Mouse (Mus musculus): Measurements from ENCODE around the gene Aebp2. TPM values are rescaled to one million over a fixed set of nuclear protein-coding genes. Genes with fewer than 3 reads are reported as not detected.
"Not testable (repeated sequence)": the region's sequence is repeated elsewhere in the genome, so short reads cannot be mapped to it uniquely, and the experiment has no call there.

Aebp2 gene
- 10 to 100 TPM; 25.3 to 29.4 TPM for total RNA-seq (2021)
- long read RNA-seq, experiment 1, partial matches to known transcripts: 0 of 11 reads
- long read RNA-seq, experiment 1, other reads (novel, unspliced or antisense): 11 of 11 reads
- long read RNA-seq, experiment 2, partial matches to known transcripts: 1 of 15 reads
- long read RNA-seq, experiment 2, other reads (novel, unspliced or antisense): 10 of 15 reads

DNA sequence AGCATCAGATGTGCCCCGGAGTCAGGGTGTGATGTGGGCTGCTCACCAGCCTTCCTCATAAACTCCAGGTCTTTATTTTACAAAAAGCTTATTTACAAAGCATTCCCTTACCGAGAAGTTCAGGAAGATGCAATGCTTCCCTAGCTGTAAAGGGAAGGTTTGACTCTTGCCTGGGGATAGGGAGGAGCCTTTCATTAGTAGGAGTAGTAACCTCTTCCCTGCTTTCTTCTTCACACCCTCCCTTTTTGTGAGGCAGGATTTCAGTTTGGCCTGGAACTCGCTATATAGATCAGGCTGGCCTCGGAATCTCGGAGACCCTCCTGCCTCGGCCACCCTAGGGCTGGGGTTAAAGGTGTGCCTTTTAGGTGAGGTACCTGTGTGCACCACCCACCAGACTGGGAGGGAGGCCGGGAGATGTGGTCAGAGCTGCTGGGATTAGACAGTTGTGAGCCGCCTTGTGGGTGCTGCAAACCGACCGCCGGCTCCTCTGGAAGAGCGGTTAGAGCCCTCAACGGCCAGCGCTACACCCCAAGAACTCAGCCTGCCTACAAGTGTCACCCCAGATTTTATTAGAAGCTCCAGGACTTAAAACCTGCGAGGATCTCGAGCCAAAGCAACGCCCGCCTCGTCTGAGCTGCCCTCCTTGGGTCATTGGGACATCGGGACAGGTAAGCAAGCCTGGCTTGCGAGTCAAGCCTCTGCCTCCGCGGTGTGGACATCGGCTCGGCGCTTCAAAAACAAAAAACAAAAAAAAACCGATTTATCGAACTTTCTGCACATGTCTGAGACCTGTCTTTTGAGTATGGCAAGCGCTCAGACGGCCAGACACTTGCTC, at the start of gene Aebp2:
Gene Aebp2, plus strand, starts transcription at position 273 of the 835 bp plus-strand sequence.
- intact Hi-C loops (cut with DNase I): no loop called here
- no peak for DNase-seq

GRCm38 (mm10) chr6:140574943-140575342, 47.5 kb upstream of the Aebp2 start:
- DNase-seq: no peak
- intact Hi-C loops (cut with DNase I): no loop called here

GRCm38 (mm10) chr6:140576133-140576532, 46.3 kb upstream of the Aebp2 start:
- no peak for DNase-seq
- intact Hi-C loops (cut with DNase I): no loop called here

DNA sequence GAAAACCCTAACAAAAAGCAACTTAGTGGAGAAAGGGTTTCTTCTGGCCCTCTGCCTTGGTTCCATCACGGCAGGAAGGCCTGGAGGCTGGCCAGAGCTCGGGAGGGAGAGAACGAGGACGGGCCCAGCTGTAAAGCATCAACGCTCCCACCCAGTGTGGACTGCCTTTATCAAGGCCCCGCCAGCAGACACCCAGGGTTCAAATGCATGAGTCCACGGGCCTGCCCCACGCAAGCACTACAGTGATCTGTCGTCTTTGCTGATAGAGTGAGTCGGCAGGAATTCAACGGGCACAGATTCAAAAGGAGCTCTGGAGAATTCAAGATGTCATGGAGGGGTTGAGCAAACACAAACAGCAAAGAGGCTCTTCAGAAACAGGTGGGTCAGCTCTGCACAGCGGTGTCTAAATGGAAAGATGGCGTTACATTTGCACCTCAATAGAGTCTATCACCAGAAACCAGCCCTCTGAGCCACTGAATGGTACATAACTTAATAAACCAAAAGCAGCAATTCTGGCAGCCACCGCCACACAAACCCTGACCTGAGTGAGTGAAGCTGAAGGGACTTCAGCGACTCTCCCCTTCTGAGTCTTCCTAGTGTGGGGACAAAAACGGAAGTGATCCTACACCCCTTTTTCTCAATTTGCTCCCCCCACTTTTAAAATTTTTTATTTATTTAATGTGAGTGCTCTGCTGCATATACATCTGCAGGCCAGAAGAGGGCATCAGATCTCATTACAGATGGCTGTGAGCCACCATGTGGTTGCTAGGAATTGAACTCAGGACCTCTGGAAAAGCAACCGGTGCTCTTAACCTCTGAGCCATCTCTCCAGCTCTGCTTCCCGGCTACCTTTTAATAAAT, 45.3 kb upstream of the Aebp2 start:
- intact Hi-C loops (cut with DNase I): no loop called here
- no peak for DNase-seq

DNA sequence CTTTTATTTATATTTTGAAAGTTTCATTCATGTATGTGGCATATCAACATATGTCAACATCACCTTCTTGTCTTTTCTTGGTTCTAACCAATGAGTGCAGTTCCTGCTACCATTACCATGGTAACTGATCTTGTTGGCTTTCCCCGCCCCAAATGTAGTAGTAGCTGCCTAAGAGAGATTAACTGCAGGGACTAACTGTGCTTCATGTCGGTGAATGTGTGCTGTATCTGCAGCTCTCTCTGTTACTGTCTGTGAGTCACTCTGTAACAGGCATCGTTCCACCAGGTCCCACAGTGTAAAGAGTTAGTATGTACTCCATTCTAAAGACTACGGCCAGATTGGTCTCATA, 44.7 kb upstream of the Aebp2 start:
- DNase-seq: no peak
- intact Hi-C loops (cut with DNase I): no loop called here

- intact Hi-C loops (cut with DNase I); DNase-seq: not testable (repeated sequence)
Observed at GRCm38 (mm10) chr6:140578985-140579384, 43.5 kb upstream of the Aebp2 start.

GRCm38 (mm10) chr6:140580170-140580569, 42.3 kb upstream of the Aebp2 start:
- intact Hi-C loops (cut with DNase I): no loop called here
- no peak for DNase-seq

- DNase-seq: no peak
- intact Hi-C loops (cut with DNase I): no loop called here
Observed at GRCm38 (mm10) chr6:140586714-140587259, 35.7 kb upstream of the Aebp2 start.

DNA sequence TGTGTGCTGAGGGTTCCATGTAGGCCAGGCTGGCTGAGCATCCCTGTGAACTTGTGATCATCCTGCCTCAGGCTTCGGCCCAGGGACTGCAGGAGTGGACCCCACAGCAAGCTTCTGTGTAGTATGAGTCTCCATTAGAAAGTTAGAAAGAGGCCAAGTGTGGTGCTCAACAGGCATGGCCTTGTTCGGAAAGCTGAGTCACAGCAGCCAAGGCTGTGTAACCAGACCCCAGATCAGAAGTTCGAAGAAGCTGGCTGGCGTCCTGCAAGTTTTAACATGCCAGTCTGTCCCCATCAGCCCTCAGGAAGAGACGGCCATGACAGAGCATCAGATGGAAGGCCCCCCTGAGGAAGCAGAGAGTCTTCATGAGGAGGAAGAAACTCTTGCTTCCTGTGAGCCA, 31.1 kb upstream of the Aebp2 start:
- intact Hi-C loops (cut with DNase I): no loop called here
- peak in 1 of 2 experiments; percentile 15 for DNase-seq

DNA sequence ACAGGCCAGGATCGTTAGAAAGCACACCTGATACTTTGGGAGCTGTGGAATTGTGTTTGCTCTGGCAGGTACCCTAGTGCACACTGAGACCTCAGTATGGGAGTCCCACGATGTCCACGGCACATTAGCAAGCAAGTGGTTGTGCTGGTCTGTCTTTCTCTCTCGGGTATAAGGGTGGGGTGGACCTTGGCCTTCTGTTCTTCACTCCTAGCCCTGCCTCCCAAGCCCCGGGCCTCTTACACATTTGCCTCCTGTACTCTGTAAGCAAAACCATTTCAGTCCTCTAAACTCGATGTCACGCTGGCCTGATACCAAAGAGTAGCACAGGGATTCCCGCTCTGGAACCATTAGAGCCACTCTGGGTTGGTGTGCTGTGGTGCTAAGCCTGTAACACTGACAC, 29.8 kb upstream of the Aebp2 start:
- DNase-seq: no peak
- intact Hi-C loops (cut with DNase I): no loop called here

- DNase-seq: peak; percentile 54 to 69
- intact Hi-C loops (cut with DNase I): no loop called here
Observed at GRCm38 (mm10) chr6:140593420-140594170, 28.9 kb upstream of the Aebp2 start.

- intact Hi-C loops (cut with DNase I): not testable (repeated sequence)
Observed at GRCm38 (mm10) chr6:140595551-140595950, 26.9 kb upstream of the Aebp2 start.

DNA sequence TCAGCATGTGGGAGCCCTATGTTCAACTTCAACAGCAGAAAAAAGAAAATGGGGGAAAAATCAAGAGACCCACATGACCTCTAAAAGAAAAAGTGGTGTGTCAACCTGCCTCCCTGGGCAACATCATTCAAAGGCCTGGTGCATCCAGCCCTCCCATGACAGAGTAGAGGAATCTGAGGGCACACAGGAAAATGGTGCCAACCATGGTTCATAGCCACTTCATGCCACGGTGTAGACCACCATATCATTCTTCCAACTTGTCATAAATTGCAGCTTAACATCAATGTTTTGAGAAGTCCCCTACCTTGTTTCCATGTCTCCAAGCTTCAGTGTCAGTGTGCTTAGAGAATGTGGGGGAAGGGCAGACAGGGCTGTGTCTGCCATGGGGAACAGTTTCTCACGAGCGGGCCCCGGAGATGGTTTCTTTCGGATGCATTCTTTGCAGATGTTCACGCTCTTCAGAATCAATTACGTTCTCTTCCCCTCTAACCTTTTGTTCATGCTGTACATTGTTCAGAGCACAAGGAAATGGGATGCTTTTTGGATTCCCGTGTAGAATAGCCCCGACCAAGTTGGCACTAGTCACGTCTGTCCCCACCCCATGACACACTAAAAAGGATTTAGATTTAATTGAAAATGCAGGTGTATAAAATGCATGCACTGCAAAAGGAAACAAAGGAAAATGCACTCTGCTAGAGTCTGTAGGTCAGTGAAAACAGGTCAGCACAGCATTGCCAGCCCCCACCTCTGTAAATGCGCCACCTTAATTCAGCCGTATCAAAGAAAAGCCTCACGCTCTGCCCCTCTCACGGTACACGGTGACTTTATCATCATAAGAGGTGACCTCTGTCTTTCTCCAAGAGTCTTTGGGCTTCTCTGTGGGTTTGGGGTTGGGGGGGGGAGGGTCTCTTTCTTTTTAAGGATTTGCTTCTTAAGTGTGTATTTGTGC, 24.8 kb upstream of the Aebp2 start:
- intact Hi-C loops (cut with DNase I): no loop called here
- DNase-seq: no peak

More at GRCm38 (mm10) chr6:140595551-140595950, 26.9 kb upstream of the Aebp2 start:
- DNase-seq: not testable (repeated sequence)

DNA sequence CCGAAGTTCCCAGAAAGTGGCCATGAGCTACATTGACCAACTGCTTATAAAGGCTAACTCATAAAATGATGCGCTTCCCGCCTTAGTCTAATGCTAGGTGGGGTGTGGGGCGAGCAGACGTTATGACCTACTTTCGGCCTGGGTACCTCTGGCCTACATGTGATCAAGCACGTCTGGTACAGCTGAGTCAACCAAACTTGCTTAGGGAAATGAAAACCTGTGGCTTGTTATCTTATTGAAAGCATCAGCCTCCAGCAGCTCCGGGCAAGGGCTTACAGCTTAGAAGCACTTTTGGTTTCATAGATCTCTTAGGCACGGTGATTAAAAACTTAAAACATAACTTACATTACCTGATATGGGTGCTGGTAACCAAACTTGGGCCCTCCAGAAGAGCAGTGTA, 23.9 kb upstream of the Aebp2 start:
- DNase-seq: no peak
- intact Hi-C loops (cut with DNase I): no loop called here

- intact Hi-C loops (cut with DNase I): no loop called here
- no peak for DNase-seq
Observed at GRCm38 (mm10) chr6:140599337-140599736, 23.1 kb upstream of the Aebp2 start.

- DNase-seq; intact Hi-C loops (cut with DNase I): not testable (repeated sequence)
Observed at GRCm38 (mm10) chr6:140600671-140601070, 21.8 kb upstream of the Aebp2 start.

- intact Hi-C loops (cut with DNase I): no loop called here
- DNase-seq: no peak
Observed at GRCm38 (mm10) chr6:140601175-140601574, 21.3 kb upstream of the Aebp2 start.

DNA sequence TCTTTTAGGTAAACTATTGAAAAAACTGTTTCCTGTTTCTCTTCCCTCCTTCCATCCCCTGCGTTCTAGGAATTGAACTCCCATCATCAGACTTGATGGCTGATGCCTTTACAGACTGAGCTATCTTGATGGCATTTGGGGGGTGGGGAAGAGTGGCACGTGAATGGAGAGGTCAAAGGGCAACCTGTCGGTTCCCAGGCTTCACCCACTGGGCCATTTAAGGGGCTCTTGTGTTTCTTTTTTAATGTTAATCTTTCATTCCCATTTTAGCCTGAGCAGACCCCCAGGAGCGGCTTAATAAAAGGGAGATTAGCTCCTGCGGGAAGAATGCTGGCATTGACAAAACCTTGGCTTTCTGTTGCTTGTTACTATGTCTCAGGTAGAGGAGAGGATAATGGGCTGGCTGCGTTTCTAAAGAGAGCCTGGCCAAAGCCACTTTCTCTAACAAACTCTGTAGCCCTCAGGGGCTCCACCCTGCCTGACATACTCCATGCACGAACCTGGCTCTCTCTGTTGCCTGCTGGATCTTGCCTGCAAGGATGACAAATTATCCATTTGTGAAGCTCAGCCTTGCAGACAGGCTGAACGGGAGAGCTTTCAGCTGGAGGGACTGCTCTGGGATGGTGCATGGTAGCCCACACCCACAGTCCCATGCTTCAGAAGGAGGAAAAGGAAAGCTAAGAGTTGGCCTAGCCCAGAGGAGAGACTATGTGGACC, 19.1 kb upstream of the Aebp2 start:
- no peak for DNase-seq
- intact Hi-C loops (cut with DNase I): no loop called here

Measured in gastrocnemius, postnatal 36 days (tissue).